Mouse (Mus musculus): ENCODE results near the gene Fgf9. TPM values are rescaled to one million over a fixed set of nuclear protein-coding genes. Genes with fewer than 3 reads are reported as not detected.

Gene Fgf9
- polyA plus RNA-seq (2016; fragmentation: Nextera tagmentation; extraction: Ambion mirVana) = 10.5 and 11.8 TPM in 2 replicates

DNA sequence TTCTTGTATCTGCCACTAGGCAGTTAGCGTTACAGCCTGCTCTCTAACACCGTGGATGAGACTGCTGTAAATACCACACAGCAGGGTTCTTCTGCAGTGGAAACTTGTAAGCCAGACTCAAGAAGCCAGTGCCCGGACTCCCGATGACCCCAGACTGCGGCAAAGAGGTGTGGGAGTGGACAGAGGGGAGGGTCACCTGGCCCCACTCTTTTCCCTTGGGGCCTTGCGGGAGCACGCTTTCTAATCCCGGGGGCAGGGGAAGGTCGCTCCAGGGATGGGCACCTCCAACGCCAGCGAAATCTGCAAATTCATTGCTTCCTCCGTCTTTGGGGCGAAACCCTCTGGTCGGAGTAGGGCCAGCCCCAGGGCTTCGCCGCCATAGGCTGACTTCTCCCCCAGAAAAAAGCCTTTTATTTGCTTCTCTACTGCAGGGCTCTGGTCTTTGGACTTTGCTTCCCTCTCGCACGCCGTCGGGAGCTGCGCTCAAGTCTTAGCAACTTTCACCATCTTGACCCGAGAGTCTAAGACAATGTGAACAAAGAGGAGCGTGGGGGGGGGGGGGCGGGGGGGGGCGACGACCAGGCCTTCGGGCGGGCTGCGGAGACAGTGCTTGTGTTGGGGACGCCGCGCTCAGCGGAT, at the start of gene Fgf9:
Gene Fgf9, plus strand, starts transcription at position 67 of the 639 bp plus-strand sequence.
- WGBS = under 1% methylated on average over 28 of the region's 33 CpGs
- peak within 1 kb of the TSS; percentile 60 for H3K9ac ChIP-seq
- no peak; the same call in 1 of the 2 replicates for ATAC-seq (ENCODE audit: insufficient number of reproducible peaks, insufficient read depth, low FRiP score, low TSS enrichment)
- H3K27me3 ChIP-seq = peaks cover 51% of the 10 kb centered on the region
- H3K36me3 ChIP-seq = no peaks in the 10 kb centered on the region
- peak within 1 kb of the TSS; percentile 7 for H3K27ac ChIP-seq
- peaks cover 32% of the 10 kb centered on the region for H3K4me1 ChIP-seq
- H3K9me3 ChIP-seq = no peaks in the 10 kb centered on the region
- peak within 1 kb of the TSS; percentile 93 for H3K4me2 ChIP-seq (replicated peaks)
- peak within 1 kb of the TSS; percentile 49 for H3K4me3 ChIP-seq

DNA sequence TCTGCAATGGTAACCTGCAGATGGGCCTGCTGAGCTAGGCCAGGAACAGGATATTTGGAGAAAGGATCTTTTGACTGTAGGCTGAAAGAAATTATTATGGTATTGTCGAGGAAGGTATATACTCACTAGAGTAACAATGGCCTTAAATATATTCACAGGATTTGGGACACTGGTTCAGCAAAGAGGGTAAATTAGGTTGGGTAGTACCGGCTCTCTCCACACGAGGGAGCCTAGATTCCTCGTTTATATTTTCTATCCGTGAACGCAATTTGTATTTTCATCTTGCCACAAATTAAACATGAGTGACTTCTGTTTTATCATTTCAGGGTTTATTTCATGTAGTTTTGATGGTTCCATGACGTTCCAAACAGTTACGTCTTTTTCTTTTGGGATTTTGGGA, 35.8 kb upstream of the Fgf9 start:
- Histone ChIP-seq H3K9me3 (no peaks in the 10 kb centered on the region), H3K4me1 (no peaks in the 10 kb centered on the region), H3K27me3 (no peaks in the 10 kb centered on the region), H3K36me3 (no peaks in the 10 kb centered on the region), H3K4me3 (no peak overlapping the region), H3K27ac (no peak overlapping the region), H3K4me2 (replicated peaks) (no peak overlapping the region), H3K9ac (no peak overlapping the region)
- ATAC-seq (ENCODE audit: insufficient number of reproducible peaks, insufficient read depth, low FRiP score, low TSS enrichment) = no peak
- 9% methylated on average over 8 of the region's 8 CpGs for WGBS

DNA sequence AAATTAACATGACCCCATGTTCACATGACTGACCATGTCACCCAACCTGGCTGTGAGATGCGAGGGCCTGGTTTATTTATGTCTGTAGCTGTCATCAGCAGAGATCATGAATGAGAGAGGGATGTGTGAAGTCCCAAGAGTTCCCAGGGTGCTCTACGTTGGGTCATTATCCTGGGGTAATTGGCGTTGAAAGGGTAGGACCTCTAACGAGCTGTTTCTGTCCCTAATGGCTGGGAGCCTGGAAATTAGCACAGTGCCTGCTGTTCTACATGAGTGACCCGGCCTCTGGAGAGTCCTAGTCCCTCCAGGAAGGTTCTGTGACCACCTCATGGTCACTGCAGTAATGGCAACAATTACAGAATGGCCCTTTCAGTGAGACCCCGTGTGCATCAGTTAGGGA, 34.2 kb upstream of the Fgf9 start:
- no peak overlapping the region for H3K4me3 ChIP-seq
- H3K36me3 ChIP-seq = no peaks in the 10 kb centered on the region
- no peak overlapping the region for H3K4me2 ChIP-seq (replicated peaks)
- ATAC-seq (ENCODE audit: insufficient number of reproducible peaks, insufficient read depth, low FRiP score, low TSS enrichment) = peak; percentile 67
- H3K9ac ChIP-seq = no peak overlapping the region
- WGBS = 27% methylated on average over 6 of the region's 6 CpGs
- no peaks in the 10 kb centered on the region for H3K9me3 ChIP-seq
- no peak overlapping the region for H3K27ac ChIP-seq
- H3K4me1 ChIP-seq = no peaks in the 10 kb centered on the region
- no peaks in the 10 kb centered on the region for H3K27me3 ChIP-seq

DNA sequence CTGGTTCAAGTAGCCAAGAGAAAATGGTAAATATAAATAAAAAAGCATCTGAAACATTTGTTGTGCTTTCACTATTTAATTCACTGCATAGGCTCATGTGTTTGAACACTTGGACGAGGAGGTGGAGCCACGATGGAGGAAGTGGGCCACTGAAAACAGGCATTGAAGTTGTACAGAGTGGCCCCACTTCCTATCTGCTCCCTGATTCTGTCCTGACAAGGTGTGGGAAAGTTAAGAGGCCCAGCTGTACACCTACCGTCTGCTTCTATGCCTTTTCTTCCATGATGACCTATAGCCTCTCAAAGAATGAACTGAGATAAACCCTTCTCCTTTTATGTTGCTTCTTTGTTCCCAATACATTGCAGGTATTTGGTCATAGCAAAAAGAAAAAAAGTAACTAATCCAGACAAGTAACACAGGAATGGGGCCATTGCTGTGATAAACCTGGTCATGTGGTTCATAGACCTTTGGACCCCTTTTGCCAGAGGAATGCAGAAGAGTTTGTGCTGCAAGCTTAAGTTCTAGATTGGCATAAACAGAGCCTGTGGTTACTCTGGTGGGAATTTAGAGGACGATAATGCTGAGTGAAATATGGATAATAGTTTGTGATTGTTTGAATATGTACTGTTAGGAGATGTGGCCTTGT, 23.6 kb upstream of the Fgf9 start:
- no peak overlapping the region for H3K4me3 ChIP-seq
- WGBS = 82% methylated on average over 4 of the region's 4 CpGs

DNA sequence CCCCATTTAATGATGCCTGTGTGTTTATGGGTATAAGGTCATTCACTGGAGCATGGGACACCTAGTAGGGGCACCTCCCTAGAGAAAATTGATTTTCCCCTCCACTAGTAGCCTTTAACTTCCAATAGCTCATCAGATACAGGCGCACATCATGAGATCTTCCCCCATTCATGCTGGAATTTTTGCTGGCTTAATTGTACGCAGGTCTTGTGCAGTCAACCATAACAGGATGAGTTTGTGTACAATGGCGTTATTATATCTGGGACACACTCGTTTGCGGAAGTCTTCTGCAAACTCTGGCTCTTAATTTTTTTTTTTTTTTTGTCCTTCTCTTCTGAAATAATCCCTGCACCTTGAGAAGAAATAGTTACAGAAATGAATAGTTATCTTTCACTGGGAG, 19.7 kb upstream of the Fgf9 start:
- Histone ChIP-seq H3K27me3 (no peaks in the 10 kb centered on the region), H3K9me3 (no peaks in the 10 kb centered on the region), H3K36me3 (no peaks in the 10 kb centered on the region), H3K4me1 (no peaks in the 10 kb centered on the region), H3K27ac (no peak overlapping the region), H3K9ac (no peak overlapping the region), H3K4me2 (replicated peaks) (no peak overlapping the region), H3K4me3 (no peak overlapping the region)
- 81% methylated on average over 5 of the region's 5 CpGs for WGBS
- ATAC-seq (ENCODE audit: insufficient number of reproducible peaks, insufficient read depth, low FRiP score, low TSS enrichment) = no peak

More for the DNA sequence above, 23.6 kb upstream of the Fgf9 start:
- Histone ChIP-seq H3K27me3 (no peaks in the 10 kb centered on the region), H3K9ac (no peak overlapping the region), H3K36me3 (no peaks in the 10 kb centered on the region), H3K9me3 (no peaks in the 10 kb centered on the region), H3K4me1 (no peaks in the 10 kb centered on the region), H3K4me2 (replicated peaks) (no peak overlapping the region), H3K27ac (no peak overlapping the region)
- ATAC-seq (ENCODE audit: insufficient number of reproducible peaks, insufficient read depth, low FRiP score, low TSS enrichment) = no peak

DNA sequence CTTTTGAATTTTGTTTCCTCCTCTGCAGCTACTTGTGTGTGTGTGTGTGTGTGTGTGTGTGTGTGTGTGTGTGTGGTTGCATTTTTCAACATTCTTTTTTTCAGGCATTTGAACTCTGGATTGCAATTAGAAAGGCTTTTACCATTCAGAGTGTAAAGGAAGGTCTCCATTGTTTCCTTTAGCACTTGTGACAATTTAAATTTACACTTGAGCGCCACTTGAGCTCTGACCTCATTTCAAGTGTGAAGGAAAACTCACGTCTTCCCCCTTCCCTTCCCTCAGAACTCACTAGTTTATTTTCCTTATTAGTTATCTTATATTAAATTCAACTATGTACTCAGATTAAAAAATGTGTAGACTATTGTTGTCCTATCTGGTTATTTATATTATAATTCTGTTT, 2.8 kb upstream of the Fgf9 start:
- H3K27me3 ChIP-seq = peaks cover 28% of the 10 kb centered on the region
- 63% methylated on average over 2 of the region's 2 CpGs for WGBS
- H3K27ac ChIP-seq = no peak overlapping the region
- H3K36me3 ChIP-seq = no peaks in the 10 kb centered on the region
- no peak for ATAC-seq (ENCODE audit: insufficient number of reproducible peaks, insufficient read depth, low FRiP score, low TSS enrichment)
- H3K4me3 ChIP-seq = no peak overlapping the region
- H3K4me1 ChIP-seq = peaks cover 17% of the 10 kb centered on the region
- H3K9ac ChIP-seq = no peak overlapping the region
- no peaks in the 10 kb centered on the region for H3K9me3 ChIP-seq
- no peak overlapping the region for H3K4me2 ChIP-seq (replicated peaks)

DNA sequence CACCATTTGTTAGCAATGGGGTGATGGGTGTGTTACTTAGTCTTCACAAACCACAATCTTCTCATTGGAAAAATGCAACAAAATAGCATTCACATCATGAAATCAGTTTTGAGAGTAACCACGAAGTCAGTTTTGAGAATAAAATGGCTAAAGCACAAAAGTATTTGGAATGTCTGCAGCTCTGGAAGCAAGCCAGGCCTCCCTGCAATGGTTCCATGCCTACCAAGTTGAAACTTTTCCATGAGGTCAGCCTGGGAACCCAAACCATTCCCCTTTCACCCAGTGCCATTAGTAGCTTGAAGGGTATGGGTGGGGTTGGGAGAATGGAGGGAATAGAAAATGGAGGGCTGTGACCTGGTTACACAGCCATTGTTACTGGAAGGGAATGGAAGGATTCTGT, 1.7 kb upstream of the Fgf9 start:
- Histone ChIP-seq H3K4me2 (replicated peaks) (no peak overlapping the region), H3K4me3 (no peak overlapping the region), H3K36me3 (no peaks in the 10 kb centered on the region), H3K27me3 (peaks cover 34% of the 10 kb centered on the region), H3K4me1 (peaks cover 17% of the 10 kb centered on the region), H3K27ac (no peak overlapping the region), H3K9ac (no peak overlapping the region), H3K9me3 (no peaks in the 10 kb centered on the region)
- ATAC-seq (ENCODE audit: insufficient number of reproducible peaks, insufficient read depth, low FRiP score, low TSS enrichment) = no peak
- 83% methylated on average over 1 of the region's 1 CpGs for WGBS

DNA sequence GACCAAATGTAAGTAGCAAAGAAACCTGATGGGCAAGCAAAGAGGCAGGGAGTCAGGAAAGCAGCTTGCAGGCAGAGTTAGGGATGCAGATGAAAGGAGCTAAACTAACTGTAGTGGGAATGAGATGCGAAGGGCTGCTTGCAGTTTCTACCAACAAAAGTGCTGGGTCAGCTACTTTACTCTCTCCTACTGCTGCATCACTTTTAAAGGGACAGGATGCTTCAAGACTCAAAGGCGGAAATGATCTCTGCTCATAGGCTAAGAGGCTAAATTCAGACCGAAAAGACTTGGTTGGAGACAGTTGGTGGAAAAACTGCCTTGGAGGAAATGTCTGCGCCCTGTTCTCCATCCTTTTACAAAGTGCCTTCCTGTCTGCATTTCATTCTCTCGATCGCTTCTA, 420 bp upstream of the Fgf9 start:
- Histone ChIP-seq H3K9ac (no peak overlapping the region), H3K27ac (no peak overlapping the region), H3K27me3 (peaks cover 44% of the 10 kb centered on the region), H3K4me2 (replicated peaks) (peak overlapping the region; percentile 93), H3K9me3 (no peaks in the 10 kb centered on the region), H3K36me3 (no peaks in the 10 kb centered on the region), H3K4me1 (peaks cover 26% of the 10 kb centered on the region), H3K4me3 (peak overlapping the region; percentile 49)
- ATAC-seq (ENCODE audit: insufficient number of reproducible peaks, insufficient read depth, low FRiP score, low TSS enrichment) = no peak
- under 1% methylated on average over 6 of the region's 6 CpGs for WGBS

DNA sequence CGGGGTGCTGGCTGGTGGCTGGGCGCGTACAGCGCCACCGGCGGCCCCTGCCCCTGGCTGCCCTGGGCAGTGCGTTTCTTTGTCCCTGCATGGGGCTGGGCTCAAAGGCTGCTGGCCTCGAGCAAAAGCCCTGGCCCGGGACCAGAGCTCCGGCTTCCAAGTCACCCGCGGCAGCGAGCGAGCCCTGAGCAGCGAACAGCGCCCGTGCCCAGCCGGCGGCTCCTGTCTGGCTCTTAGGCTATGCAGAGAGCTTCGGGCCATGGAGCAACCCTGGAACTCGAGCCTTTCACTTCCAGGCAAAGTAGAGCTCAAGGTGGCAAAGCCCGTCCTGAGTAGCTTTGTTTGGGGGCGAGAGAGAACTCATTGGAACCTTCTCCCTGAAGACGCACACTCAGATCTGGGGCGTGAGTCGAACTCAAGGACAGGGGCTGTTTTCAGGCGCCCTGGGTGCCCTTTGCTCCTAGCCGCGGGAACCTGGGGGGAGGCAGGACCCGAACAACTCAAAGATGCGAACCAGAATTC, 834 bp downstream of the Fgf9 start:
- Histone ChIP-seq H3K4me3 (peak overlapping the region; percentile 49), H3K27ac (peak overlapping the region; percentile 7), H3K9ac (peak overlapping the region; percentile 60), H3K4me1 (peaks cover 36% of the 10 kb centered on the region), H3K4me2 (replicated peaks) (peak overlapping the region; percentile 93), H3K9me3 (no peaks in the 10 kb centered on the region), H3K36me3 (no peaks in the 10 kb centered on the region), H3K27me3 (peaks cover 57% of the 10 kb centered on the region)
- no peak for ATAC-seq (ENCODE audit: insufficient number of reproducible peaks, insufficient read depth, low FRiP score, low TSS enrichment)
- under 1% methylated on average over 29 of the region's 31 CpGs for WGBS

DNA sequence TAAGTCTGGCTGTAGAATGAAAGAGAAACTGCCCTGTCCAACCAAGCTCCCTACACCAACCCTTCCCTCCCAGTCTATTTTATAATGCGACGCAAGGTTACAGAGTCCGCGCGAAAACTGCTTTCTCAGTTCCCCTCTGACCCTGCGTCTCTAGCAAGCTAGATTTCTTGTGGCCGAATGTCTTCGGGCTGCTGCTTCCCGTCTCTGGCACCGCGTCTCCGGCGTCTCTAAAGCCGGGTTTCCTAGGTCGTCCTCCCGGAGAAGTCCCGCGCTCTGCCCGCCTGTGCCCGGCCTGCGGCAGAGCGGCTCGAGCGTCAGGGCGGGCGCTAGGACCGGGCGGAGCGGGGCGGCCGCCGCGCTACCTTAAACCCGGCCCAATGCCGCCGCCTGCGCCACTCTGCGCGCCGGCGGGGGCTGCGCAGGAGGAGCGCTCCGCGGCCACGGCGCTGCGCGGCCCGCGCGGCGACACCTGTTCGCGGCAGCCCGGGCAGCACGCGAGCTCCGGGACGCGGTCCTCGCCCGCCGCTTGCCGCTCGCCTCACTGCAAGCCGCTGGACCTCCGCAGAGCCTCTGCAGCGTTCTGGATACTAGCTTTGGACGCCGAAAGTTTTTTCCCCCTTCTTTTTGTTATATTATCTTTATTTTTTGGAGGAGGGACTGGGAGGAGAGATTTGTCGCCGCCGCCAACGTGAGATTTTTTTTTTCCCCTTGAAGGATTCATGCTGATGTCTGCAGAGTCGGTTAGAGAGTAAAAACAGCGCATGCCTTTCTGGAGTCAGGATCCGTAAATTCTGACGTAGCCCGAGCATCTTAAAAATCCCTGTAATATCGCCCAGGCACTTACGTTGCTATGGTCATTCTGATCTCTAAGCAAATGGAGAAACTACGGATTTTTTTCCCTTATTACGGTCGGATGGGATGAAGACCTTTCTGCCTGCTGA, 1.8 kb downstream of the Fgf9 start:
- Histone ChIP-seq H3K4me3 (peak overlapping the region; percentile 49), H3K9me3 (no peaks in the 10 kb centered on the region), H3K9ac (peak overlapping the region; percentile 60), H3K36me3 (no peaks in the 10 kb centered on the region), H3K27ac (peak overlapping the region; percentile 7; the same call in 1 of the 2 replicates), H3K4me2 (replicated peaks) (peak overlapping the region; percentile 93), H3K4me1 (peaks cover 39% of the 10 kb centered on the region), H3K27me3 (peaks cover 66% of the 10 kb centered on the region)
- ATAC-seq (ENCODE audit: insufficient number of reproducible peaks, insufficient read depth, low FRiP score, low TSS enrichment) = peak; percentile 82; the same call in 1 of the 2 replicates
- under 1% methylated on average over 85 of the region's 85 CpGs for WGBS

DNA sequence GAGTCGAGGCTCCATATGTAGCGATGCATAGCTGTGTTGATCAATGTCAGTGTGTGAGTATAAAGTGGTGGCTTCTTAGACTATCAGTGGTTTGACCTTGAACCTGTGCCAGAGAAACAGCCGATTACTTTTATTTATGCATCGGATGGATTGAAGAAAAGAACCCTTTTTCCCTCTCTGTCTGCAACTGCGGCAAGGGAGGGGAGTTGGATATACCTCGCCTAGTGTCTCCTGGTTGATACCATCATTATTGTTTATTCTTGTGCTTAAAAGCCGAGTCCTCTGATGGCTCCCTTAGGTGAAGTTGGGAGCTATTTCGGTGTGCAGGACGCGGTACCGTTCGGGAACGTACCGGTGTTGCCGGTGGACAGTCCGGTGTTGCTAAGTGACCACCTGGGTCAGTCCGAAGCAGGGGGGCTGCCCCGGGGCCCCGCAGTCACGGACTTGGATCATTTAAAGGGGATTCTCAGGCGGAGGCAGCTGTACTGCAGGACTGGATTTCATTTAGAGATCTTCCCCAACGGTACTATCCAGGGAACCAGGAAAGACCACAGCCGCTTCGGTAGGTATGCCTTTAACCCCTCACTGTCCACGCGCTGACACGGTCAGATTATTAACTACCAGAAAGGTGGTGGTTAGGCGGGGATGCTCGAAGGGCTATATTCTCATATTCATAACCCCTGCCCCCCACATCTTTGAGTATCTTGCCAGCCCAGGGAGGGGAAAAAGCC, 2.6 kb downstream of the Fgf9 start:
- WGBS = 1% methylated on average over 29 of the region's 29 CpGs
- Histone ChIP-seq H3K27ac (no peak overlapping the region), H3K36me3 (no peaks in the 10 kb centered on the region), H3K4me1 (peaks cover 39% of the 10 kb centered on the region), H3K4me2 (replicated peaks) (peak overlapping the region; percentile 93), H3K4me3 (peak overlapping the region; percentile 49), H3K27me3 (peaks cover 74% of the 10 kb centered on the region), H3K9me3 (no peaks in the 10 kb centered on the region), H3K9ac (peak overlapping the region; percentile 19; the same call in 1 of the 2 replicates)
- ATAC-seq (ENCODE audit: insufficient number of reproducible peaks, insufficient read depth, low FRiP score, low TSS enrichment) = no peak
